Mouse (Mus musculus): ENCODE data around the gene Gm21974. TPM values are rescaled to one million over a fixed set of nuclear protein-coding genes. Genes with fewer than 3 reads are reported as not detected.

Gene Gm21974
- polyA plus RNA-seq, 1 experiment from 2014 or later = not detected

GRCm38 (mm10) chr7:127890798-127891197, 4.5 kb downstream of the Gm21974 start, which contains the start of gene Prss53:
Gene Prss53 (minus strand): TSS chr7:127890970.
- Histone ChIP-seq H3K4me2 (ENCODE audit: low read depth, low read length) (no peak within 1 kb of the TSS), H3K4me3 (ENCODE audit: low read depth, low read length) (no peak within 1 kb of the TSS), H3K27ac (ENCODE audit: low read length) (no peak within 1 kb of the TSS), H3K9ac (ENCODE audit: low read depth, low read length) (no peak within 1 kb of the TSS), H3K27me3 (ENCODE audit: control insufficient read depth, insufficient read depth, low read depth, low read length) (no peaks in the 10 kb centered on the region), H3K9me3 (replicated peaks; ENCODE audit: control insufficient read depth, low read length) (no peaks in the 10 kb centered on the region), H3K4me1 (ENCODE audit: control insufficient read depth, low read depth, low read length) (peaks cover 17% of the 10 kb centered on the region), H3K36me3 (ENCODE audit: control insufficient read depth, insufficient read depth) (peaks cover 9% of the 10 kb centered on the region)
- ATAC-seq (ENCODE audit: low read depth) = no peak
- 51% methylated on average over 4 of the region's 4 CpGs for WGBS (ENCODE audit: insufficient replicate concordance)

- H3K27me3 ChIP-seq (ENCODE audit: control insufficient read depth, insufficient read depth, low read depth, low read length) = no peaks in the 10 kb centered on the region
- peaks cover 14% of the 10 kb centered on the region for H3K36me3 ChIP-seq (ENCODE audit: control insufficient read depth, insufficient read depth)
- no peak overlapping the region for H3K4me2 ChIP-seq (ENCODE audit: low read depth, low read length)
- no peaks in the 10 kb centered on the region for H3K9me3 ChIP-seq (replicated peaks; ENCODE audit: control insufficient read depth, low read length)
- H3K4me1 ChIP-seq (ENCODE audit: control insufficient read depth, low read depth, low read length) = peaks cover 4% of the 10 kb centered on the region
- H3K9ac ChIP-seq (ENCODE audit: low read depth, low read length) = no peak overlapping the region
- H3K4me3 ChIP-seq (ENCODE audit: low read depth, low read length) = no peak overlapping the region
- ATAC-seq (ENCODE audit: low read depth) = no peak
- H3K27ac ChIP-seq (ENCODE audit: low read length) = no peak overlapping the region
- WGBS (ENCODE audit: insufficient replicate concordance) = 37% methylated on average over 3 of the region's 3 CpGs
These were observed 6.4 kb downstream of the Gm21974 start for GRCm38 (mm10) chr7:127888821-127889220.

- no peak overlapping the region for H3K9ac ChIP-seq (ENCODE audit: low read depth, low read length)
- peaks cover 24% of the 10 kb centered on the region for H3K36me3 ChIP-seq (ENCODE audit: control insufficient read depth, insufficient read depth)
- H3K27ac ChIP-seq (ENCODE audit: low read length) = no peak overlapping the region
- no peaks in the 10 kb centered on the region for H3K9me3 ChIP-seq (replicated peaks; ENCODE audit: control insufficient read depth, low read length)
- H3K27me3 ChIP-seq (ENCODE audit: control insufficient read depth, insufficient read depth, low read depth, low read length) = no peaks in the 10 kb centered on the region
- ATAC-seq (ENCODE audit: low read depth) = no peak
- 74% methylated on average over 3 of the region's 3 CpGs for WGBS (ENCODE audit: insufficient replicate concordance)
- H3K4me2 ChIP-seq (ENCODE audit: low read depth, low read length) = no peak overlapping the region
- H3K4me3 ChIP-seq (ENCODE audit: low read depth, low read length) = no peak overlapping the region
- H3K4me1 ChIP-seq (ENCODE audit: control insufficient read depth, low read depth, low read length) = peaks cover 4% of the 10 kb centered on the region
These were observed 7.5 kb downstream of the Gm21974 start for GRCm38 (mm10) chr7:127887781-127888180.

- Histone ChIP-seq H3K4me3 (ENCODE audit: low read depth, low read length) (no peak overlapping the region), H3K4me2 (ENCODE audit: low read depth, low read length) (no peak overlapping the region), H3K27me3 (ENCODE audit: control insufficient read depth, insufficient read depth, low read depth, low read length) (no peaks in the 10 kb centered on the region), H3K4me1 (ENCODE audit: control insufficient read depth, low read depth, low read length) (peaks cover 4% of the 10 kb centered on the region), H3K9ac (ENCODE audit: low read depth, low read length) (no peak overlapping the region), H3K27ac (ENCODE audit: low read length) (no peak overlapping the region), H3K9me3 (replicated peaks; ENCODE audit: control insufficient read depth, low read length) (no peaks in the 10 kb centered on the region), H3K36me3 (ENCODE audit: control insufficient read depth, insufficient read depth) (peaks cover 30% of the 10 kb centered on the region)
- ATAC-seq (ENCODE audit: low read depth) = no peak
- WGBS (ENCODE audit: insufficient replicate concordance) = 88% methylated on average over 8 of the region's 8 CpGs
These were observed 8.1 kb downstream of the Gm21974 start for GRCm38 (mm10) chr7:127887191-127887590.

- 88% methylated on average over 6 of the region's 6 CpGs for WGBS (ENCODE audit: insufficient replicate concordance)
- Histone ChIP-seq H3K4me1 (ENCODE audit: control insufficient read depth, low read depth, low read length) (peaks cover 4% of the 10 kb centered on the region), H3K36me3 (ENCODE audit: control insufficient read depth, insufficient read depth) (peaks cover 36% of the 10 kb centered on the region)
These were observed 8.7 kb downstream of the Gm21974 start for GRCm38 (mm10) chr7:127886551-127886950.

GRCm38 (mm10) chr7:127885951-127886350, 9.3 kb downstream of the Gm21974 start:
- Histone ChIP-seq H3K27me3 (ENCODE audit: control insufficient read depth, insufficient read depth, low read depth, low read length) (no peaks in the 10 kb centered on the region), H3K9ac (ENCODE audit: low read depth, low read length) (no peak overlapping the region), H3K9me3 (replicated peaks; ENCODE audit: control insufficient read depth, low read length) (peaks cover 3% of the 10 kb centered on the region), H3K27ac (ENCODE audit: low read length) (no peak overlapping the region), H3K4me3 (ENCODE audit: low read depth, low read length) (no peak overlapping the region), H3K4me1 (ENCODE audit: control insufficient read depth, low read depth, low read length) (peaks cover 4% of the 10 kb centered on the region), H3K36me3 (ENCODE audit: control insufficient read depth, insufficient read depth) (peaks cover 42% of the 10 kb centered on the region), H3K4me2 (ENCODE audit: low read depth, low read length) (no peak overlapping the region)
- ATAC-seq (ENCODE audit: low read depth) = no peak
- WGBS (ENCODE audit: insufficient replicate concordance) = 46% methylated on average over 6 of the region's 6 CpGs

More at GRCm38 (mm10) chr7:127886551-127886950, 8.7 kb downstream of the Gm21974 start:
- Histone ChIP-seq H3K4me2 (ENCODE audit: low read depth, low read length) (no peak overlapping the region), H3K27me3 (ENCODE audit: control insufficient read depth, insufficient read depth, low read depth, low read length) (no peaks in the 10 kb centered on the region), H3K9ac (ENCODE audit: low read depth, low read length) (0 out of 2 replicates have a peak overlapping the region, but pooled peaks have one; percentile 8), H3K4me3 (ENCODE audit: low read depth, low read length) (no peak overlapping the region), H3K9me3 (replicated peaks; ENCODE audit: control insufficient read depth, low read length) (peaks cover 3% of the 10 kb centered on the region; the same call in 1 of the 2 replicates), H3K27ac (ENCODE audit: low read length) (no peak overlapping the region)
- no peak for ATAC-seq (ENCODE audit: low read depth)

- 90% methylated on average over 12 of the region's 12 CpGs for WGBS (ENCODE audit: insufficient replicate concordance)
- Histone ChIP-seq H3K36me3 (ENCODE audit: control insufficient read depth, insufficient read depth) (peaks cover 62% of the 10 kb centered on the region), H3K27ac (ENCODE audit: low read length) (no peak overlapping the region), H3K9me3 (replicated peaks; ENCODE audit: control insufficient read depth, low read length) (peaks cover 26% of the 10 kb centered on the region), H3K4me3 (ENCODE audit: low read depth, low read length) (no peak overlapping the region), H3K27me3 (ENCODE audit: control insufficient read depth, insufficient read depth, low read depth, low read length) (no peaks in the 10 kb centered on the region), H3K4me2 (ENCODE audit: low read depth, low read length) (no peak overlapping the region), H3K4me1 (ENCODE audit: control insufficient read depth, low read depth, low read length) (peaks cover 8% of the 10 kb centered on the region), H3K9ac (ENCODE audit: low read depth, low read length) (no peak overlapping the region)
- no peak for ATAC-seq (ENCODE audit: low read depth)
These were observed 14.8 kb downstream of the Gm21974 start for GRCm38 (mm10) chr7:127880431-127880830.

- Histone ChIP-seq H3K4me3 (ENCODE audit: low read depth, low read length) (no peak overlapping the region), H3K4me2 (ENCODE audit: low read depth, low read length) (no peak overlapping the region), H3K4me1 (ENCODE audit: control insufficient read depth, low read depth, low read length) (peaks cover 17% of the 10 kb centered on the region), H3K27me3 (ENCODE audit: control insufficient read depth, insufficient read depth, low read depth, low read length) (no peaks in the 10 kb centered on the region), H3K27ac (ENCODE audit: low read length) (no peak overlapping the region), H3K9ac (ENCODE audit: low read depth, low read length) (no peak overlapping the region), H3K36me3 (ENCODE audit: control insufficient read depth, insufficient read depth) (peaks cover 57% of the 10 kb centered on the region), H3K9me3 (replicated peaks; ENCODE audit: control insufficient read depth, low read length) (peaks cover 26% of the 10 kb centered on the region)
- 91% methylated on average over 9 of the region's 9 CpGs for WGBS (ENCODE audit: insufficient replicate concordance)
- ATAC-seq (ENCODE audit: low read depth) = no peak
These were observed 16.0 kb downstream of the Gm21974 start for GRCm38 (mm10) chr7:127879301-127879700.

- H3K9me3 ChIP-seq (replicated peaks; ENCODE audit: control insufficient read depth, low read length) = peaks cover 24% of the 10 kb centered on the region
- H3K4me3 ChIP-seq (ENCODE audit: low read depth, low read length) = peak within 1 kb of the TSS; percentile 92
- H3K4me1 ChIP-seq (ENCODE audit: control insufficient read depth, low read depth, low read length) = peaks cover 23% of the 10 kb centered on the region
- ATAC-seq (ENCODE audit: low read depth) = peak; percentile 74
- peak within 1 kb of the TSS; percentile 96 for H3K9ac ChIP-seq (ENCODE audit: low read depth, low read length)
- WGBS (ENCODE audit: insufficient replicate concordance) = under 1% methylated on average over 60 of the region's 60 CpGs
- H3K27ac ChIP-seq (ENCODE audit: low read length) = peak within 1 kb of the TSS; percentile 96
- H3K27me3 ChIP-seq (ENCODE audit: control insufficient read depth, insufficient read depth, low read depth, low read length) = no peaks in the 10 kb centered on the region
- H3K4me2 ChIP-seq (ENCODE audit: low read depth, low read length) = peak within 1 kb of the TSS; percentile 88
- peaks cover 36% of the 10 kb centered on the region for H3K36me3 ChIP-seq (ENCODE audit: control insufficient read depth, insufficient read depth)
These were observed 18.5 kb downstream of the Gm21974 start, which contains the start of gene Zfp668 for GRCm38 (mm10) chr7:127876467-127877348. Gene Zfp668 (minus strand): TSS chr7:127876828.

Data from liver, embryonic 16.5 days (tissue).